Mouse (Mus musculus): Measurements from ENCODE around the gene Wwox. TPM values are rescaled to one million over a fixed set of nuclear protein-coding genes. Genes with fewer than 3 reads are reported as not detected.

The Wwox gene
- polyA plus RNA-seq, 1 experiment from 2014 or later: 20.0 TPM

- Histone ChIP-seq H3K9me3 (no peaks in the 10 kb centered on the region), H3K27me3 (no peaks in the 10 kb centered on the region; the same call in 1 of the 2 replicates), H3K4me1 (peaks cover 6% of the 10 kb centered on the region; the same call in 1 of the 2 replicates), H3K36me3 (no peaks in the 10 kb centered on the region), H3K4me3 (no peak overlapping the region), H3K4me2 (no peak overlapping the region), H3K9ac (no peak overlapping the region), H3K27ac (no peak overlapping the region)
- WGBS: 77% methylated on average over 8 of the region's 8 CpGs
- ATAC-seq (ENCODE audit: borderline replicate concordance, extremely low read depth, low FRiP score, low TSS enrichment): no peak
Measured at GRCm38 (mm10) chr8:114939338-114939737, 499.9 kb downstream of the Wwox start.

GRCm38 (mm10) chr8:114941096-114941495, 501.6 kb downstream of the Wwox start:
- Histone ChIP-seq H3K9me3 (no peaks in the 10 kb centered on the region), H3K4me1 (peaks cover 6% of the 10 kb centered on the region; the same call in 1 of the 2 replicates), H3K4me3 (no peak overlapping the region), H3K27ac (no peak overlapping the region), H3K9ac (no peak overlapping the region), H3K36me3 (no peaks in the 10 kb centered on the region), H3K27me3 (no peaks in the 10 kb centered on the region), H3K4me2 (no peak overlapping the region)
- WGBS: 81% methylated on average over 5 of the region's 5 CpGs
- ATAC-seq (ENCODE audit: borderline replicate concordance, extremely low read depth, low FRiP score, low TSS enrichment): no peak

GRCm38 (mm10) chr8:114941644-114942043, 502.2 kb downstream of the Wwox start:
- no peak overlapping the region for H3K4me3 ChIP-seq
- no peak overlapping the region for H3K4me2 ChIP-seq
- 58% methylated on average over 9 of the region's 9 CpGs for WGBS
- H3K9ac ChIP-seq: no peak overlapping the region
- H3K27ac ChIP-seq: no peak overlapping the region
- no peaks in the 10 kb centered on the region for H3K27me3 ChIP-seq
- ATAC-seq (ENCODE audit: borderline replicate concordance, extremely low read depth, low FRiP score, low TSS enrichment): no peak
- no peaks in the 10 kb centered on the region for H3K36me3 ChIP-seq
- peaks cover 6% of the 10 kb centered on the region; the same call in 1 of the 2 replicates for H3K4me1 ChIP-seq
- H3K9me3 ChIP-seq: no peaks in the 10 kb centered on the region

GRCm38 (mm10) chr8:114947921-114948320, 508.5 kb downstream of the Wwox start:
- Histone ChIP-seq H3K36me3 (no peaks in the 10 kb centered on the region), H3K27ac (no peak overlapping the region), H3K4me3 (no peak overlapping the region), H3K9me3 (no peaks in the 10 kb centered on the region), H3K4me2 (no peak overlapping the region), H3K4me1 (no peaks in the 10 kb centered on the region), H3K9ac (no peak overlapping the region), H3K27me3 (no peaks in the 10 kb centered on the region)
- 60% methylated on average over 6 of the region's 6 CpGs for WGBS
- ATAC-seq (ENCODE audit: borderline replicate concordance, extremely low read depth, low FRiP score, low TSS enrichment): no peak

- 39% methylated on average over 8 of the region's 8 CpGs for WGBS
- no peak overlapping the region for H3K9ac ChIP-seq
- no peaks in the 10 kb centered on the region for H3K9me3 ChIP-seq
- no peak overlapping the region for H3K4me3 ChIP-seq
- peak overlapping the region; percentile 84 for H3K27ac ChIP-seq
- no peak overlapping the region for H3K4me2 ChIP-seq
- H3K36me3 ChIP-seq: no peaks in the 10 kb centered on the region
- H3K4me1 ChIP-seq: peaks cover 17% of the 10 kb centered on the region
- ATAC-seq (ENCODE audit: borderline replicate concordance, extremely low read depth, low FRiP score, low TSS enrichment): peak; percentile 81
- no peaks in the 10 kb centered on the region for H3K27me3 ChIP-seq
Measured at GRCm38 (mm10) chr8:114956377-114957168, 517.1 kb downstream of the Wwox start.

- H3K4me2 ChIP-seq: no peak overlapping the region
- 66% methylated on average over 16 of the region's 16 CpGs for WGBS
Measured at GRCm38 (mm10) chr8:114958437-114959107, 519.1 kb downstream of the Wwox start.

GRCm38 (mm10) chr8:114959406-114959805, 520.0 kb downstream of the Wwox start:
- no peaks in the 10 kb centered on the region for H3K36me3 ChIP-seq
- peaks cover 31% of the 10 kb centered on the region for H3K4me1 ChIP-seq
- H3K4me2 ChIP-seq: no peak overlapping the region
- no peak for ATAC-seq (ENCODE audit: borderline replicate concordance, extremely low read depth, low FRiP score, low TSS enrichment)
- H3K9me3 ChIP-seq: no peaks in the 10 kb centered on the region
- no peak overlapping the region for H3K27ac ChIP-seq
- H3K9ac ChIP-seq: no peak overlapping the region
- 62% methylated on average over 11 of the region's 11 CpGs for WGBS
- no peaks in the 10 kb centered on the region for H3K27me3 ChIP-seq
- H3K4me3 ChIP-seq: no peak overlapping the region

More at GRCm38 (mm10) chr8:114958437-114959107, 519.1 kb downstream of the Wwox start:
- Histone ChIP-seq H3K36me3 (no peaks in the 10 kb centered on the region), H3K4me1 (peaks cover 34% of the 10 kb centered on the region), H3K27ac (no peak overlapping the region), H3K4me3 (no peak overlapping the region), H3K9ac (no peak overlapping the region), H3K27me3 (no peaks in the 10 kb centered on the region), H3K9me3 (no peaks in the 10 kb centered on the region)
- ATAC-seq (ENCODE audit: borderline replicate concordance, extremely low read depth, low FRiP score, low TSS enrichment): no peak

- Histone ChIP-seq H3K9me3 (no peaks in the 10 kb centered on the region), H3K27ac (peak overlapping the region; percentile 56), H3K36me3 (no peaks in the 10 kb centered on the region), H3K4me1 (peaks cover 20% of the 10 kb centered on the region), H3K9ac (no peak overlapping the region), H3K27me3 (no peaks in the 10 kb centered on the region), H3K4me3 (no peak overlapping the region), H3K4me2 (no peak overlapping the region)
- 30% methylated on average over 1 of the region's 1 CpGs for WGBS
- peak; percentile 58; the same call in 1 of the 2 replicates for ATAC-seq (ENCODE audit: borderline replicate concordance, extremely low read depth, low FRiP score, low TSS enrichment)
Measured at GRCm38 (mm10) chr8:114962494-114962893, 523.0 kb downstream of the Wwox start.

- Histone ChIP-seq H3K9me3 (no peaks in the 10 kb centered on the region), H3K27me3 (no peaks in the 10 kb centered on the region), H3K4me1 (peaks cover 18% of the 10 kb centered on the region), H3K27ac (peak overlapping the region; percentile 56), H3K36me3 (no peaks in the 10 kb centered on the region), H3K9ac (no peak overlapping the region), H3K4me3 (no peak overlapping the region), H3K4me2 (no peak overlapping the region)
- no peak for ATAC-seq (ENCODE audit: borderline replicate concordance, extremely low read depth, low FRiP score, low TSS enrichment)
- 76% methylated on average over 4 of the region's 4 CpGs for WGBS
Measured at GRCm38 (mm10) chr8:114963282-114963681, 523.8 kb downstream of the Wwox start.

- WGBS: 88% methylated on average over 6 of the region's 6 CpGs
- peaks cover 18% of the 10 kb centered on the region for H3K4me1 ChIP-seq
- H3K27me3 ChIP-seq: no peaks in the 10 kb centered on the region
- no peak for ATAC-seq (ENCODE audit: borderline replicate concordance, extremely low read depth, low FRiP score, low TSS enrichment)
- H3K9me3 ChIP-seq: 0 out of 2 replicates have a peak, but pooled peaks cover 5% of the 10 kb centered on the region
- H3K27ac ChIP-seq: no peak overlapping the region
- no peak overlapping the region for H3K4me2 ChIP-seq
- no peaks in the 10 kb centered on the region for H3K36me3 ChIP-seq
- no peak overlapping the region for H3K4me3 ChIP-seq
- H3K9ac ChIP-seq: no peak overlapping the region
Measured at GRCm38 (mm10) chr8:114964206-114964605, 524.8 kb downstream of the Wwox start.

GRCm38 (mm10) chr8:114968842-114969241, 529.4 kb downstream of the Wwox start:
- Histone ChIP-seq H3K4me1 (0 out of 2 replicates have a peak, but pooled peaks cover 10% of the 10 kb centered on the region), H3K4me2 (no peak overlapping the region), H3K9ac (no peak overlapping the region), H3K27ac (no peak overlapping the region), H3K36me3 (no peaks in the 10 kb centered on the region), H3K9me3 (0 out of 2 replicates have a peak, but pooled peaks cover 6% of the 10 kb centered on the region), H3K4me3 (no peak overlapping the region), H3K27me3 (no peaks in the 10 kb centered on the region)
- WGBS: 81% methylated on average over 4 of the region's 4 CpGs
- ATAC-seq (ENCODE audit: borderline replicate concordance, extremely low read depth, low FRiP score, low TSS enrichment): no peak

- WGBS: 35% methylated on average over 8 of the region's 8 CpGs
- H3K27ac ChIP-seq: no peak overlapping the region
- no peaks in the 10 kb centered on the region for H3K36me3 ChIP-seq
- H3K27me3 ChIP-seq: no peaks in the 10 kb centered on the region
- 0 out of 2 replicates have a peak, but pooled peaks cover 6% of the 10 kb centered on the region for H3K9me3 ChIP-seq
- ATAC-seq (ENCODE audit: borderline replicate concordance, extremely low read depth, low FRiP score, low TSS enrichment): peak; percentile 81
- H3K4me1 ChIP-seq: 0 out of 2 replicates have a peak, but pooled peaks cover 10% of the 10 kb centered on the region
- H3K9ac ChIP-seq: no peak overlapping the region
- H3K4me3 ChIP-seq: no peak overlapping the region
- no peak overlapping the region for H3K4me2 ChIP-seq
Measured at GRCm38 (mm10) chr8:114971378-114971777, 531.9 kb downstream of the Wwox start.
